In the genomic region with DNA sequence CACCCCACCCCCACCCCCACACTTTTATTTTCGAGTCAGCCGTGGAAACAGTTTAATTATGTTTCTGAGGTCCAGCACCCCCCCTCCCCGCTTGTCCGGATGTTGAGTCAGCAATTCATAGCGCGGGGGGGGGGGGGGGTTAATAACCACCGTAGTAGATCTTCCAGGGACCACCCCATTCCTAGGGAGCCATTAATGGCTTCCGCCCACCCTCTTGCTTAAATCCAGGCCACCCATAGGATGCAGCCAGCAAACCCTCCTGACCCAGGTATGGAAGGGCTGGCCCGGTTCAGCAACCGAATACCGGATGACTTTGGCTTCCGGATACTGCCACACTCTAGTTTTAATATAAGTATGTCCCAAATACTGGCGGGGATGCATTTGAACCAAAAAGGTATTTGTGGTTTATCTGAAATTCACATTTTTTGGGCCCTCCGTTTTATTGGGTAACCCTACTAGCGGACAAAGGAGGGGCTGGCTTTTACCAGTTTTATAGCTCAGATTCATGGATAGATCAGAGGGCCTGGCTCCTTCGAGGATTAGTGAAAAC, we compare ENCODE assay signal across 8 mouse cellular contexts.
A peak's percentile ranks its signal among the peaks of the same experiment; 100 is the strongest.
DNase-seq lines count a peak whose midpoint lies in the region; ATAC-seq and TF ChIP-seq lines count a peak whose summit lies in the region.

No protein-coding gene starts in this region.

- H3K36me3 ChIP-seq in kidney, adult 2 months (ENCODE audit: control insufficient read depth, insufficient read depth, low read length), result no peaks in the 10 kb centered on the region
- no peaks in the 10 kb centered on the region for H3K36me3 ChIP-seq in hindbrain, postnatal 0 days (ENCODE audit: insufficient read depth, low read length)
- H3K36me3 ChIP-seq in midbrain, embryonic 12.5 days, result no peaks in the 10 kb centered on the region

- H3K4me2 ChIP-seq in hindbrain, postnatal 0 days (ENCODE audit: low read depth, low read length), result peak overlapping the region; percentile 46
- H3K4me2 ChIP-seq in midbrain, embryonic 12.5 days (replicated peaks), result peak overlapping the region; percentile 42

- H3K4me1 ChIP-seq in kidney, adult 2 months (ENCODE audit: control insufficient read depth, insufficient read depth, low read length), result no peaks in the 10 kb centered on the region
- H3K4me1 ChIP-seq in hindbrain, postnatal 0 days (ENCODE audit: insufficient read depth, low read length), result peaks cover 4% of the 10 kb centered on the region; the same call in 1 of the 2 replicates
- H3K4me1 ChIP-seq in midbrain, embryonic 12.5 days, result peaks cover 30% of the 10 kb centered on the region
- no peaks in the 10 kb centered on the region for H3K4me1 ChIP-seq in cerebellum, adult 2 months (ENCODE audit: control insufficient read depth, insufficient read depth, low read length)

- peak; percentile 24 for ATAC-seq in common myeloid progenitor, adult 5-6 weeks (replicated peaks; ENCODE audit: low read depth, poor library complexity, severe bottlenecking)
- no peak for ATAC-seq in hindbrain, postnatal 0 days
- 0 out of 2 replicates have a peak, but pooled peaks have one; percentile 17 for ATAC-seq in midbrain, embryonic 12.5 days (ENCODE audit: low FRiP score, low read depth)
- ATAC-seq in megakaryocyte-erythroid progenitor cell, adult 5-6 weeks (replicated peaks; ENCODE audit: low FRiP score, low TSS enrichment, poor library complexity, severe bottlenecking), result no peak

- H3K27me3 ChIP-seq in kidney, adult 2 months (replicated peaks; ENCODE audit: control insufficient read depth, insufficient read depth, low read length), result 0 out of 2 replicates have a peak, but pooled peaks cover 2% of the 10 kb centered on the region
- no peaks in the 10 kb centered on the region for H3K27me3 ChIP-seq in hindbrain, postnatal 0 days (ENCODE audit: insufficient read depth, low read length)
- peaks cover 6% of the 10 kb centered on the region; the same call in 1 of the 2 replicates for H3K27me3 ChIP-seq in midbrain, embryonic 12.5 days
- no peaks in the 10 kb centered on the region for H3K27me3 ChIP-seq in cerebellum, adult 2 months (ENCODE audit: control insufficient read depth, insufficient read depth, low read length)

- 20% methylated on average over 16 of the region's 16 CpGs for WGBS in kidney, adult 2 months
- 57% methylated on average over 12 of the region's 16 CpGs for WGBS in hindbrain, postnatal 0 days
- 48% methylated on average over 14 of the region's 16 CpGs for WGBS in midbrain, embryonic 12.5 days
- 54% methylated on average over 16 of the region's 16 CpGs for WGBS in cerebellum, adult 2 months

- TF ChIP-seq POLR2A in kidney, adult 2 months (IDR thresholded peaks at IDR 0.05; ENCODE audit: low read depth, low read length), result no peak
- no peak for TF ChIP-seq POLR2A in cerebellum, adult 2 months (IDR thresholded peaks at IDR 0.05; ENCODE audit: borderline replicate concordance, insufficient read depth, low read length)

- no peak overlapping the region for H3K27ac ChIP-seq in kidney, adult 2 months (ENCODE audit: insufficient read depth, low read depth, low read length)
- no peak overlapping the region for H3K27ac ChIP-seq in hindbrain, postnatal 0 days
- H3K27ac ChIP-seq in midbrain, embryonic 12.5 days (replicated peaks), result no peak overlapping the region
- H3K27ac ChIP-seq in cerebellum, adult 2 months (ENCODE audit: insufficient read depth, low read length), result no peak overlapping the region

- H3K4me3 ChIP-seq in kidney, adult 2 months (ENCODE audit: insufficient read depth, low read depth, low read length), result peak overlapping the region; percentile 20; the same call in 1 of the 2 replicates
- H3K4me3 ChIP-seq in hindbrain, postnatal 0 days (ENCODE audit: low read length), result no peak overlapping the region
- H3K4me3 ChIP-seq in midbrain, embryonic 12.5 days, result peak overlapping the region; percentile 20; the same call in 1 of the 2 replicates
- H3K4me3 ChIP-seq in cerebellum, adult 2 months (replicated peaks; ENCODE audit: insufficient read depth, low read depth, low read length), result no peak overlapping the region

- DNase-seq in kidney, adult 2 months, result no peak
- no peak for DNase-seq in kidney, adult 11 months
- DNase-seq in hindbrain, postnatal 0 days (ENCODE audit: low spot score), result no peak
- DNase-seq in cerebellum, adult 2 months, result no peak
- DNase-seq in adrenal gland, adult 2 months, result no peak

- TF ChIP-seq CTCF in kidney, adult 2 months (conservative IDR thresholded peaks at IDR 0.05; ENCODE audit: insufficient read depth, insufficient read length, low read depth, low read length), result no peak
- no peak for TF ChIP-seq CTCF in hindbrain, postnatal 0 days (IDR thresholded peaks at IDR 0.05; ENCODE audit: low read depth)
- no peak for TF ChIP-seq CTCF in cerebellum, adult 2 months (IDR thresholded peaks at IDR 0.05; ENCODE audit: borderline replicate concordance, insufficient read depth, low read depth, low read length)

- H3K9me3 ChIP-seq in hindbrain, postnatal 0 days (ENCODE audit: low read length), result no peaks in the 10 kb centered on the region
- no peaks in the 10 kb centered on the region for H3K9me3 ChIP-seq in midbrain, embryonic 12.5 days

- H3K9ac ChIP-seq in hindbrain, postnatal 0 days (replicated peaks; ENCODE audit: low read length), result no peak overlapping the region
- H3K9ac ChIP-seq in midbrain, embryonic 12.5 days (replicated peaks), result no peak overlapping the region; the same call in 1 of the 2 replicates

Comparison
In these comparisons a context has a peak if more than half of its experiments do, and no peak if none do; other contexts are left out.
1. H3K4me3 ChIP-seq: peak in kidney, adult 2 months (single experiment) and midbrain, embryonic 12.5 days (single experiment); none in hindbrain, postnatal 0 days (single experiment) and cerebellum, adult 2 months (single experiment).
2. ATAC-seq: peak in common myeloid progenitor, adult 5-6 weeks (single experiment) and midbrain, embryonic 12.5 days (single experiment); none in hindbrain, postnatal 0 days (single experiment) and megakaryocyte-erythroid progenitor cell, adult 5-6 weeks (single experiment).